Mouse (Mus musculus) thymus, adult 2 months (tissue): ENCODE data around the gene Zfp523. TPM values are rescaled to one million over a fixed set of nuclear protein-coding genes. Genes with fewer than 3 reads are reported as not detected.

Experiments used
- DNase-seq: peaks from one replicate; pipeline ENCODE4 v3.0.0; 2021
- H3K27ac ChIP-seq: fragments of 200-500 bp; 2 replicates; pipeline ENCODE4 v1.5.1; 2012; ENCODE audit warnings: low read length, control low read depth; ENCODE audit not compliant: control insufficient read depth, insufficient read depth
- H3K27me3 ChIP-seq: fragments of 200-500 bp; 2 replicates; pipeline ENCODE4 v1.6.1; 2012; ENCODE audit warnings: mild to moderate bottlenecking, low read length, moderate library complexity, mixed read lengths; ENCODE audit not compliant: control insufficient read depth, insufficient read depth
- H3K36me3 ChIP-seq: fragments of 200-500 bp; 2 replicates; pipeline ENCODE4 v1.6.1; 2012; ENCODE audit warnings: mild to moderate bottlenecking, low read length, moderate library complexity; ENCODE audit not compliant: control insufficient read depth, insufficient read depth
- H3K4me1 ChIP-seq: fragments of 200-500 bp; replicated peaks from 2 replicates; pipeline ENCODE4 v1.6.1; 2012; ENCODE audit warnings: low read length; ENCODE audit not compliant: control insufficient read depth, insufficient read depth
- H3K4me3 ChIP-seq: fragments of 200-500 bp; 2 replicates; pipeline ENCODE4 v1.5.1; 2012; ENCODE audit warnings: mild to moderate bottlenecking, low read length, control low read depth, moderate library complexity; ENCODE audit not compliant: control insufficient read depth, insufficient read depth
- CTCF ChIP-seq: fragments of 200-500 bp; IDR thresholded peaks from 2 replicates; pipeline ENCODE4 v1.5.1; 2012; ENCODE audit warnings: mild to moderate bottlenecking, control low read depth, low read length, moderate library complexity, borderline replicate concordance; ENCODE audit not compliant: control insufficient read depth, poor library complexity, insufficient read depth; ENCODE audit errors: extremely low read depth
- POLR2A ChIP-seq: fragments of 200-500 bp; IDR thresholded peaks from 2 replicates; pipeline ENCODE4 v1.6.1; 2012; ENCODE audit warnings: mild to moderate bottlenecking, low read length, control low read depth, moderate library complexity; ENCODE audit not compliant: control insufficient read depth, poor library complexity, insufficient read depth; ENCODE audit errors: extremely low read depth
- WGBS: fragments of 180-500 bp; shearing (Covaris S2); methylation state at CpG from one replicate; pipeline ENCODE4 v1.1.7; 2018; 5-methylcytosine and 5-hydroxymethylcytosine counted together
- polyA plus RNA-seq: library from polyadenylated mRNA; depleted of rRNA; stranded (reverse); fragments of >200 nt; gene quantifications from 2 replicates; pipeline ENCODE4 v1.2.3, GENCODE M21; 2012; rRNA removed

Gene Zfp523
- 55.5 and 55.7 TPM in 2 replicates for polyA plus RNA-seq

- H3K27me3 ChIP-seq: no peaks in the 10 kb centered on the region
- H3K27ac ChIP-seq: no peak within 1 kb of the TSS
- H3K36me3 ChIP-seq: no peaks in the 10 kb centered on the region
- H3K4me3 ChIP-seq: peak within 1 kb of the TSS; percentile 71
- DNase-seq: peak; percentile 90
- H3K4me1 ChIP-seq: peaks cover 18% of the 10 kb centered on the region
- TF ChIP-seq POLR2A (peak; percentile 53; the same call in 1 of the 2 replicates), CTCF (no peak)
- under 1% methylated on average over 78 of the region's 82 CpGs for WGBS
Measured at GRCm38 (mm10) chr17:28176775-28177539, at the start of gene Zfp523. Gene Zfp523 (plus strand): TSS chr17:28177129.

DNA sequence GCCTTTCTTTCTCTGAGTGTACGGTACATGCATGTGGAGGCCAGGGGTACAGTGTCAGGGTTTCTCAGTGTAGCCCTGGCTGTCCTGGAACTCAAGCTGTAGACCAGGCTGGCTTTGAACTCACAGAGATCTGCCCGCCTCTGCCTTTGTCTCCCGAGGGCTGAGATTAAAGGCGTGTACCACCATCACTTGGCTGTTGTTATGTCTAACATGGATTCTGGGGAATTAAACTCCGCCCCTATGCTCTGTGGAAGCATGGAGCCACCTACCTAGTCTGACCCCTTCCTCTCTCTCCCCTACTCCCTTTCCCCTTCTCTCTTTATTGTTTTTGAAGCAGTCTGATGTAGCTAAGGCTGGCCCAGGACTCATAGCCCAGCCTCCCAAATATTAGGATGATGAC, 47.1 kb upstream of the Zfp523 start:
- TF ChIP-seq CTCF (no peak), POLR2A (no peak)
- DNase-seq: no peak
- Histone ChIP-seq H3K27me3 (no peaks in the 10 kb centered on the region), H3K4me3 (no peak overlapping the region), H3K36me3 (no peaks in the 10 kb centered on the region), H3K4me1 (no peaks in the 10 kb centered on the region), H3K27ac (no peak overlapping the region)
- 91% methylated on average over 5 of the region's 5 CpGs for WGBS

DNA sequence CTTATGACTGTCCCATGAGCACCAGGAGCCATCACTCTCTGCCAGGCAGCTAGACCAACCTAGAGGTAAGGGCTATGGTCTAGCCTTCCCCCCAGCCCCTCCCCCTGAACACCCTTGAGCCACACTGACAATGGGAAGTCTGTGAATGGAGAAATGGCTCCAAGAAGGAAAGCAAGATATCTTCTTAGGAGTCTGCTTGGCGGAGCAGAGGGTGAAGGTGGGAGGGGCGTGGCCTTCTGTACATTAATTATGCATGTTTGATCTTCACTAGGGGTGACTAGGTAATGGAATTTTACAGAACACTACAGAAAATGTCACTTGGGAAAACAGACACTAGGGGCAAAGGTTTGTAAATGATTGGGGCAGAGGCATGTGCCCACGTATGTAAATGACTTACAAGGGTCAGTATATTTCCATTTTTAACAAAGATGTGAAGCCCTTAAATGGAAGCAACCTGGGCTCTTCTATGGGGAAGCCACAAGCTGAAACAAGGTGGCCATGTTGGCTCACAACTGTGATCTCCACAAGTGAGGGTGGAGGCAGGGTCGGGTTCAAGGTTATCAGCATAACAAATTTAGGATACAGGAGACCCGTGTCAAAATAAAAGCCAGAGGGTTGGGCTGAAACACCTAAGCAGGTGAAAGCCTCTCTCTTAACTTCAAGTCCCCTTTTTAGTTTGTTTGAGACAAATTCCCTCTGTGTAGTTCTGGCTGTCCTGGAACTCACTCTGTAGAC, 46.4 kb upstream of the Zfp523 start:
- Histone ChIP-seq H3K36me3 (no peaks in the 10 kb centered on the region), H3K4me1 (no peaks in the 10 kb centered on the region), H3K27ac (no peak overlapping the region), H3K4me3 (no peak overlapping the region), H3K27me3 (no peaks in the 10 kb centered on the region)
- no peak for TF ChIP-seq POLR2A
- TF ChIP-seq CTCF: no peak
- 88% methylated on average over 5 of the region's 5 CpGs for WGBS
- DNase-seq: no peak

DNA sequence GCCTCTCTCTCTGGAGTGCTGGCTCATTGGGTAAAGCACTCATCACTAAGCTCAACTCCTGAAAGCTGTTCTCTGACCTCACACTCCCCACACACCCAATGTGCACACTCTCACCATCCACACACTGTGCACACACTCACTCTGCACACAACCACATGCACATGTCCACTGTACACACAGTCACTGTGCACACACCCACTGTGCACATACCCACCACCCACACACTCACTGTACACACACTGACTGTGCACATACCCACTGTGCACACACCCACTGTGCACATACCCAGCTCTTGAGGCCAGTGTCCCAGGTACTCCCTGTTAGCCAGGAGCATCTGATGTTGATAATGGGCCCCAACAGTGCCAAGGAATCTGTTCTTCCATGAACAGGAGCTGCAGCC, 45.8 kb upstream of the Zfp523 start:
- Histone ChIP-seq H3K4me3 (no peak overlapping the region), H3K27me3 (no peaks in the 10 kb centered on the region), H3K4me1 (no peaks in the 10 kb centered on the region), H3K36me3 (no peaks in the 10 kb centered on the region), H3K27ac (no peak overlapping the region)
- TF ChIP-seq CTCF: no peak
- no peak for TF ChIP-seq POLR2A
- no peak for DNase-seq

DNA sequence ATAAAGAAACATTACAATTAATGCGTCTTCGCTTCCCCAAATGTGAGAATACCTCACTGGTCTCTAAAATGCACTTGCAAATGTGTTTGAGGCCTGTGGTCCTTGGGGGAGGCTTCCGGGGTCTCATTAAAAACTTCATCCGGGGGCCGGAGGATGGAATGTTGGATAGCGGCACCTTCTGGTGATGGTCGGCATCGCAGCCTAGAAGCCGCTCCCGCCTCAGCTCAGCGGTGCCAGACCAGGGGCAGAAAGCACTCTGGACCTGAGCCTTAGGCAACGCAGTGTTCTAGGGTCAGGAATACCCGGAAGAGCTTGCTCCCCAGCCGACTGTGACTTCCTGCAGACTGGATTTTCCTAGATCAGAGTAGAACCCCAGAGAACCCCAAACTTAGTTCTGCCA, 43.7 kb upstream of the Zfp523 start:
- Histone ChIP-seq H3K4me1 (no peaks in the 10 kb centered on the region), H3K27me3 (no peaks in the 10 kb centered on the region; the same call in 1 of the 2 replicates), H3K27ac (no peak overlapping the region), H3K4me3 (no peak overlapping the region), H3K36me3 (no peaks in the 10 kb centered on the region)
- 2% methylated on average over 14 of the region's 14 CpGs for WGBS
- TF ChIP-seq POLR2A: no peak
- peak; percentile 87 for TF ChIP-seq CTCF
- peak; percentile 69 for DNase-seq

- DNase-seq: no peak
- Histone ChIP-seq H3K27me3 (no peaks in the 10 kb centered on the region; the same call in 1 of the 2 replicates), H3K36me3 (no peaks in the 10 kb centered on the region), H3K4me1 (no peaks in the 10 kb centered on the region), H3K4me3 (no peak overlapping the region), H3K27ac (no peak overlapping the region)
- 83% methylated on average over 3 of the region's 3 CpGs for WGBS
- TF ChIP-seq POLR2A: no peak
- TF ChIP-seq CTCF: no peak
Measured at GRCm38 (mm10) chr17:28135496-28135895, 41.4 kb upstream of the Zfp523 start.
